Mouse (Mus musculus) liver, adult 2 months (tissue): Measurements from ENCODE around the gene Jhy.

Experiments
- CTCF ChIP-seq: fragments of 200-500 bp; IDR thresholded peaks from 2 replicates; pipeline ENCODE4 v1.5.1; 2011; ENCODE audit warnings: low read depth, low read length, control low read depth
- POLR2A ChIP-seq: fragments of 200-500 bp; IDR thresholded peaks from 2 replicates; pipeline ENCODE4 v1.6.1; 2011; ENCODE audit warnings: low read length, control low read depth; ENCODE audit not compliant: insufficient read depth; ENCODE audit errors: extremely low read depth

DNA sequence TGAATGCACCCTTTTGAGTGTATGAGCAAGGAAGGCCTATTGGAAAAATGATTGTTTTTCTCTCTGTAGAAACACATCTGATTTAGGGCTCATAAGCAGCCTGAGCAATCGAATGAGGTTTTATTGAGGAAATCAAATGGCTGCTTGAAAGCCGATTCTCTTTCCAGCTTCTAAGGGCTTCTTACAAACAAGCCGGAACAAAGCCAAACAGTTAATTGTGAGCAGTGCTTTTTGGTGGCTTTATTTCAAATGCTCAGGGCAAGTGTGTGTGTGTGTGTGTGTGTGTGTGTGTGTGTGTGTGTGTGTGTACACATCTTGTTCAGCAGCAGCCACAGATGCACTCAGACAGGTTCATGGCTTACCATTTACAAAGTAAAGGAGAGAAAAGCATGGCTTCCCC lies 2.5 kb downstream of the Jhy start:
- TF ChIP-seq POLR2A (no peak), CTCF (no peak)
